Mouse (Mus musculus) myocyte (in vitro differentiated cells): Measurements from ENCODE around the gene Sag.

Source experiments
- CEBPB ChIP-seq: IDR thresholded peaks from 2 replicates; pipeline ENCODE4 v1.6.1; 2011; ENCODE audit warnings: mild to moderate bottlenecking, moderate library complexity; ENCODE audit not compliant: poor library complexity, insufficient read depth, severe bottlenecking
- E2F4 ChIP-seq: IDR thresholded peaks from one replicate; pipeline ENCODE4 v1.6.1; 2011; ENCODE audit warnings: mild to moderate bottlenecking, control low read depth, moderate library complexity; ENCODE audit not compliant: insufficient read depth
- POLR2A ChIP-seq: IDR thresholded peaks from one replicate; pipeline ENCODE4 v1.6.1; 2011; ENCODE audit warnings: low read depth, mild to moderate bottlenecking, control low read depth, moderate library complexity; ENCODE audit not compliant: insufficient read length
- POLR2AphosphoS2 ChIP-seq: IDR thresholded peaks from one replicate; pipeline ENCODE4 v1.6.1; 2011; ENCODE audit warnings: low read depth, control low read depth; ENCODE audit not compliant: insufficient read length
- USF1 ChIP-seq: IDR thresholded peaks from one replicate; pipeline ENCODE4 v1.6.1; 2011; ENCODE audit warnings: low read depth, mild to moderate bottlenecking, control low read depth, moderate library complexity

DNA sequence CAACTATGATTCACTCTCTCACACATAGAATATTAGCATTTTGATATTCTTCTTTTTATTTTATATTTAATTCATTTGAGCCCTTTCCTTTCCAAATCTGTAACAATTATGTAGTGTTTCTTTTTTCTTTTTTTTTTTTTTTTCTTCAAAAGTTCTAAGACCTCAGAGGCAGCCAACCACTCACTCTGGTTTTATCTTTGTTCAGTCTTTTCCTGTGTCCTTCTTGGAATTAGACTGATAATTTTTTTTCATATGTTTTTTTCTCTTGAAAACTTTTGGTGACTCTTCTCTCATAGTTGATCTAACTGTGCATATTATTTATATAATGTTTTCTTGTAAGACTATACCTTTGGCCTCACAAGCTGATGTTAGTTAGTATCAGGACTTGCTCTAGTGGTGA, 79.1 kb downstream of the Sag start:
- TF ChIP-seq POLR2AphosphoS2 (no peak), POLR2A (no peak), E2F4 (no peak), CEBPB (no peak), USF1 (no peak)
